Mouse (Mus musculus) bone marrow, adult 2 months (tissue): Measurements from ENCODE around the gene Pip4k2c.

ENCODE experiments used
- CTCF ChIP-seq: fragments of 200-500 bp; IDR thresholded peaks from 2 replicates; pipeline ENCODE4 v1.5.1; 2011; ENCODE audit warnings: low read length, control low read depth; ENCODE audit not compliant: control insufficient read depth, insufficient read depth
- POLR2A ChIP-seq: fragments of 200-500 bp; IDR thresholded peaks from 2 replicates; pipeline ENCODE4 v1.6.1; 2011; ENCODE audit warnings: low read depth, mild to moderate bottlenecking, control low read depth, low read length, borderline replicate concordance; ENCODE audit not compliant: control insufficient read depth

DNA sequence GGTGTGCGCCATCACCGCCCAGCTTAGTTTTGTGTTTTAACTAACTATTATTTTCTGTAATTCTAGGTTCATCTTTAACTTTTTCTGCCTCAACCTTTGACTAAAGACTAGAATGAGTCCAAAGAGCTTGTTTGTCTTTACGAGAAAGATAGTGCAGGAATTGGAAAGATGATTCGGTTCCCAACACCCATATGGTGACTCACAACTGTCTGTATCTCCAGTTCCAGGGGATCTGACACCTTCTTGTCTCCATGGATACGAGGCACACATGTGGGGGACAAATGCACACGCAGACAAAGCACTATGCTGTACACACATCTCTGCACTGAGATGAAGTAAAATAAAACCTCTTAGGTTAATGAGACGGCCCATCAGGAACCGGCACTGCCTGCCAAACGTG, 51.3 kb downstream of the Pip4k2c start:
- no peak for TF ChIP-seq CTCF
- no peak for TF ChIP-seq POLR2A
